Mouse (Mus musculus) E14TG2a.4 (cell line): ENCODE measurements around the gene Card10.

Source experiments
- CTCF ChIP-seq: conservative IDR thresholded peaks from 2 replicates; pipeline ENCODE4 v1.5.1; 2014; ENCODE audit warnings: low read length
- NANOG ChIP-seq: IDR thresholded peaks from 2 replicates; pipeline ENCODE4 v1.6.1; 2014; ENCODE audit warnings: borderline replicate concordance, low read length, mixed read lengths
- POU5F1 ChIP-seq: IDR thresholded peaks from 2 replicates; pipeline ENCODE4 v1.6.1; 2014; ENCODE audit warnings: low read length, borderline replicate concordance

DNA sequence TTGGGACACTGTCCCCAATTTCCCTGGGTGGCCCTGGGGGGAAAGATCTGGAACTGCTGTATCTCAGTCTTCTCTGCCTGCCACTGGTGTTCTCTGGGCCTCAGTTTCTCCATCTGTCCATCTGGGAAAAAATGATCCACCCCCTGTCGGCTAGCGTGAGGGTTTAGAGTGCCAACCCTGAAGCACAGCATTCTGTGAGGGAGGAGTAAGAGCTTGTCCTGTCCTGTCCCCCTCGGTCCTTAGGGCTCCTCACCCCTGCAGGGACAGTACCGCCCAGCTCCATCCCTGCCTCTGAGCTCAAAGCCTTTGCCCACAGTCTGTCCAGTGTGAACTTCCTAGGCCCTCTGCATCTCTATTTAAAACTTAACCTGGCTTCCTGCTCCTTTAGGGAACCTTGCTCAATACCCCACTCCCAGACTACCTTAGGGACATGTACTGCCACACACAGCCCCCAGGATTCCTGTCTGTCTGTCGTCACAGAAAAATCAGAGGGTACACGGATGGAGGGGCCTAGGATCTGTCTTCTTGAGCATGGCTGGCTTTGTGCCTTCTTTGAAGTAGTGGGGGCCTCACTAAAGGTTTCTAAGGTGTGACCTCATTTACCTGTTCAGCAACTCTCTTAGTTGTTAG is 38.4 kb upstream of the Card10 start:
- no peak for TF ChIP-seq CTCF
- TF ChIP-seq POU5F1 = no peak
- TF ChIP-seq NANOG = no peak
